Mouse (Mus musculus): ENCODE measurements around the gene Wnt10b.
A peak's percentile ranks its signal among the peaks of the same experiment; 100 is the strongest.

The Wnt10b gene

GRCm38 (mm10) chr15:98729791-98730545 lies 48.0 kb downstream of the Wnt10b start:
- no peak for DNase-seq (ENCODE audit: low spot score)

GRCm38 (mm10) chr15:98728366-98728765 lies 49.6 kb downstream of the Wnt10b start:
- no peak for DNase-seq (ENCODE audit: low spot score)

GRCm38 (mm10) chr15:98727443-98728321 lies 50.3 kb downstream of the Wnt10b start, which contains the start of gene Fkbp11:
Gene Fkbp11 (minus strand): TSS chr15:98728198.
- peak; percentile 63 for DNase-seq (ENCODE audit: low spot score)

- DNase-seq (ENCODE audit: low spot score) = no peak
These were observed 51.2 kb downstream of the Wnt10b start for GRCm38 (mm10) chr15:98726746-98727145.

- DNase-seq (ENCODE audit: low spot score) = no peak
These were observed 51.9 kb downstream of the Wnt10b start for GRCm38 (mm10) chr15:98726079-98726478.

- no peak for DNase-seq (ENCODE audit: low spot score)
These were observed 53.5 kb downstream of the Wnt10b start for GRCm38 (mm10) chr15:98724441-98724840.

- no peak for DNase-seq (ENCODE audit: low spot score)
These were observed 55.1 kb downstream of the Wnt10b start for GRCm38 (mm10) chr15:98722854-98723253.

GRCm38 (mm10) chr15:98722191-98722590 lies 55.8 kb downstream of the Wnt10b start:
- DNase-seq (ENCODE audit: low spot score) = no peak
